Mouse (Mus musculus) embryonic fibroblast, embryonic 13.5 days (primary cell): ENCODE measurements around the gene Nav2.

Experiments
- CTCF ChIP-seq: IDR thresholded peaks from 2 replicates; pipeline ENCODE4 v1.5.1; 2011; ENCODE audit warnings: mild to moderate bottlenecking, control low read depth, low read length, moderate library complexity, borderline replicate concordance; ENCODE audit not compliant: insufficient read depth
- POLR2A ChIP-seq: IDR thresholded peaks from 2 replicates; pipeline ENCODE4 v1.6.1; 2011; ENCODE audit warnings: low read depth, mild to moderate bottlenecking, control low read depth, low read length, moderate library complexity

- TF ChIP-seq CTCF (no peak), POLR2A (no peak)
Observed at GRCm38 (mm10) chr7:49533571-49533970, 625.1 kb downstream of the Nav2 start.
